Mouse (Mus musculus) neutrophil, adult 59 days (primary cell): ENCODE data around the gene Ell2. TPM values are rescaled to one million over a fixed set of nuclear protein-coding genes. Genes with fewer than 3 reads are reported as not detected.

Experiments used
- total RNA-seq, 2 experiments: library from RNA; stranded (reverse); gene quantifications; 1 replicate in 1 of 2; 2 replicates in 1 of 2; pipeline ENCODE4 v1.2.4; 2023

Gene Ell2
- total RNA-seq, result 10 to 100 TPM; 19.3 to 23.9 TPM

DNA sequence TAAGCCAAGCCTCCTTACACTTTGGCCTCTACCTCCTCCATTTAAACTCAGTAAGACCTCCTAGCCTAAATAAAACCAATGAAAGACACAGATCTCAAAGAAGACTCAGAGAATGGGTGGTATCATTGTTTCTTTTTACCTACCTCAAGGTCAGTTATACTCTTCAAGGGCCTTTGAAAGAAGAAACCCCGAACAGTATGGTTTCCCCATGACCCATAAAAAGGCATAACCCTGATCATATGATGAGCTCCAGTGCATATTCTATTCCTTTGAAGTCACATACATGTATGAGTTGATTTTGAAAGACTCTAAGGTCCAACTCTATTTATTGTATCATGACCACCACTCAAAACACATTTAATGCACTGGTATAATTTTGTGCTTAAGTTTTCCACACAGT, at the start of gene Ell2:
Ell2 (plus strand) TSS at position 301 of the 400 bp plus-strand sequence.

Other genes starting within 250 kb of the Ell2 start
- gene Glrx, start 133.1 kb downstream of the Ell2 start, total RNA-seq, result 100 to 1,000 TPM; 269 to 315 TPM
- 1 to 10 TPM in 1 of 2 experiments, under 1 TPM in 1; 0.51 to 1.4 TPM for gene Rhobtb3, start 237.2 kb downstream of the Ell2 start, total RNA-seq